Mouse (Mus musculus): Measurements from ENCODE around the gene Fcer1g.

The Fcer1g gene

DNA sequence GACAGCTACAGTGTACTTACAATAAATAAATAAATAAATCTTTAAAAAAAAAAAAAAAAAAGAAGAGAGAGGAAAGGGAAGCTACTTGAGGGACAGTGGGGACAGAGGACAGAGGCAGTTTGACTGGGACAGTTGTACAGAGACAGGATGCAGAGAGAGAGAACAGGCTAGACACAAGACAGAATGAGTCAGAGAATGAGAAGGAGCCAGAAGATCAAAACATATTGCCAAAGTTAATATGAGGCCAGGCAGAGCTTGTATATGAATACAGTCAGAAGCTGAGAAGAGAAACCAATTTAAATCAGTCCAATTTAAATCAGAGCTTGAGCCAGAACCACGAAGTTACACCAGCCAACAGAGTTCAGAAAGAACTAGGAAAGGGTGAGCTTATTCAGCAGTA lies 34.2 kb upstream of the Fcer1g start:
- in situ Hi-C loops (cut with MboI, MseI) = loop anchor here in 1 of 2 experiments (25.0 kb wide), 1 partner anchor 381 kb away; the partner anchor contains the start of genes Dusp12 and Gm26620

DNA sequence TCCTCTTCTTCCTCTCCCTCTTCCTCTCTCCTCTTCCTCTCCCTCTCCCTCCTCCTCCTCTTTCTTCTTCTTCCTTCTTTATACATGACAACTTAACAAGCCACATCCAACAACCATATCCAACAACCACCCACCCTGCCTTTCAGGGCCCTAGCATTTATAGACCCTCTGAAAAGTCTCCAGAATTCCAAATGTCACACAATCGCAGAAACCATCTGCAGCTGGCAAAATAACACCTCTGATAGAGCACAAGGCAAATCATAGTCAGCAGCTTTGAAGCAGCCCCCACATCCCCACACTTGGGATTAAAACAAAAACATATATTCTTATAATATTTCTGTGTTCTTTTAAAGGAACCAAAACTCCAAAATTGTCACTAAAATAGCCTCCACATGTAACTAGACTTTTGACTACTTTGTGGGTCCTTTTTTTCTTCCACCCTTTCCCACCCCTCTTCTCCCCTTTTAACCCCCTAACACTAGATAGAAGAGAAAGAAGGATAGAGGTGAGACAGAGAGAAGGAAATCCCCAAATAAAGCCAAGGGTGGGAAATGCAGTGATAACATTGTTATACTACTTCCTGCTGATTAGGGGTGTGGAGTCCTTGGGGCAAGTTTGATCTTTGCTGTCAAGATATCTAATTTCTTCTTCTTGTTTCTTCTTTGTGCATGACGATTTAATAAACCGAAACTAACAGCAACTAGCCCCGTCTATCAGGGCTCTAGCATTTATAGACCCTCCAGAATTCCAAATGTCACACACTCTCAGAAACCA lies 32.0 kb upstream of the Fcer1g start:
- in situ Hi-C loops (cut with MboI, MseI) = loop anchor here in 1 of 2 experiments (25.0 kb wide), 1 partner anchor 379 kb away; the partner anchor contains the start of genes Dusp12 and Gm26620

DNA sequence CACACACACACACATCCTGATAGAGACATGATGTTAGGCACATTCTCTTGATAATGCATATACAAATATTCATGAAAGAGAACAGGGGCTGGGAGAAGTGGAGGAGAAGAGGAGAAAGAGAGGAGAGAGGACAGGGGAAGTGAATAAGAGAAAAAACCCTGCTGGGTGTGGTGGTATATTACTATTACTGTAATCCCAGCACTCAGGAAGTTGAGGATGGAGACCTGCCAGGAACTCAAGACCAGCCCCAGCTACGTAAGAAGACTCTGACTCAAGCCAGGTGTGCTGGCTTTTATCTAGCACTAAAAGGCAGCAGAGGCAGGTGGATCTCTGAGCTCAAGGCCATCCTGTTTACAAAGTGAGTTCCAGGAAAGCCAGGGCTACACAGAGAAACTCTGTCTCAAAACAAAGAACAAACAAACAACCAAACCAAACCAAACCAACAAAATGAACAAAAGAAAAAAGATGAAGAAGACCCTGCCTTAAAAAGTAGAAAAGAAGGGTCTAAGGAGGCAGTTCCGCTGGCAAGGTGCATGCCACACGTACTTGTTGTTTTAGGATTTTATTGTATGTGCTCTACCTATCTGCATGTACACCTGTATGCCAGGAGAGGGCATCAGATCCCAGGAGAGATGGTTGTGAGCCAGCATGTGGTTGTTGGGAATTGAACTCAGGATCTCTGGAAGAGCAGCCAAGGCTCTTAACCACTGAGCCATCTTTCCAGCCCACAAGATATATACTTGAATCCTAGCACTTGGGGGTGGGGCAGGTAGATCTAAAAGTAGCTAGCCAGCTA lies 29.7 kb upstream of the Fcer1g start:
- in situ Hi-C loops (cut with MboI, MseI) = loop anchor here in 1 of 2 experiments (25.0 kb wide), 1 partner anchor 377 kb away; the partner anchor contains the start of genes Dusp12 and Gm26620

DNA sequence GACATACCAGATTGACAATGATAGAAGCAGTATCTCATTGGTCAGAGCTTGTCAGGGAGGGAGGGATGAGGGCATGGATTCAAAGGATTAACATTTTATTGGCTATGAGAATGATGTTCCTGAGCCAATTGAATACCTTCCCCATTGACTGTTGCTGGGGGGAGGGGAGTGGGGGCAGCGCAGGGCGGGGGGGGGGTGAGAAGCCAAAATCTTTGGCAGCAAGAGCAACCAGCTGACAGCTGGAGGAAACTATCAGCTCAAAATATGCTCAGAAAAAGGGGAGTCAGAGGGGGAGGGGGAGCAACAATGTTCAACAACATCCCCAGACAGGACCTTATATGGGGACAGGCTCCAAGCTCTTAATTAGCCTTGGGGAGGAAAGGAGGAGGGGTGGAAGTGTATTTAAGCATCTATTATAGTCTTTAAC lies 29.0 kb upstream of the Fcer1g start:
- in situ Hi-C loops (cut with MboI, MseI) = loop anchor here in 1 of 2 experiments (25.0 kb wide), 1 partner anchor 376 kb away; the partner anchor contains the start of genes Dusp12 and Gm26620

DNA sequence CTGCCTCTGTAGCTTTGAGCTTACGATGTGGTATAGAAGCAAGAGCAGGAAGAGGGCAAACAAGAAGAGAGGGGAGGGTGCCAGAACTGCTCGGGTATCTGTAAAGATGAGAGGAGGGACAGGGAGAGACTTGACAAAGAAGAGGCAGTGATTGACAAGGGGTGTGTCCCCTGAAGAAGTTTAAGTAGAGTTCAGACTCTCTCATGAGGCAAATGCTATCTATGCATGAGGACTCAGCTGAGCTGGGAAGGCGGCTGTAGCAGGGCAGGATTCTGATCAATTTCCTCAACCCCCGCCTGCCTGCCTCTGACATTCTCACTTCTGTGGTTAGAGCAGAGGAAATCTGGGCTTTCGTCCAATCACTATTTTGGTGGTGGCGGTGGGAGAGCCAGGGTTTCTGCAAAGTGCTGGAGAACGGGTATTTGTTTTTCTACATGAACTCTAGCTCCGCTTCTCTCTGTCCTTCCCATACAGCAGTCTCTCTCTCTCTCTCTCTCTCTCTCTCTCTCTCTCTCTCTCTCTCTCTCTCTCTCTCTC lies 28.5 kb upstream of the Fcer1g start:
- in situ Hi-C loops (cut with MboI, MseI) = loop anchor here in 1 of 2 experiments (25.0 kb wide), 1 partner anchor 375 kb away; the partner anchor contains the start of genes Dusp12 and Gm26620

DNA sequence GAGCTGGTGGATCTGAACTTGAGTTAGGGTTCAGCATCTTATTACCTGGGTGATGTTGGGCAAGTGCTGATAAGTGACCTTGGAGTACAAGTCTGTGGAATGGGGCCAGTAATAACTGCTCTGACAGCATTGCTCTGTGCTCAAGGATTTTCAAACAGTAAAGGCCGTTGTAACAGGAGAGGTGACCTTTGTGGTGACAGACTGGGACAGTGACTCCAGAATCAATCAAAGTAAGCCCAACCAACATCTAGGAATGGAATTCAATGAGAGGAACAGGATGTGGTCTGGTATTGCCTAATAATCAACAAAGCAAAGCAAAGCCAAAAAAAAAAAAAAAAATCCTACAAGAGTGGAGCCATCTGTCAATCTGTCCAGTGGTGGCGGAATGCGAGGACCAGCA lies 26.2 kb upstream of the Fcer1g start:
- in situ Hi-C loops (cut with MboI, MseI) = loop anchor here in 1 of 2 experiments (25.0 kb wide), 1 partner anchor 373 kb away; the partner anchor contains the start of genes Dusp12 and Gm26620

DNA sequence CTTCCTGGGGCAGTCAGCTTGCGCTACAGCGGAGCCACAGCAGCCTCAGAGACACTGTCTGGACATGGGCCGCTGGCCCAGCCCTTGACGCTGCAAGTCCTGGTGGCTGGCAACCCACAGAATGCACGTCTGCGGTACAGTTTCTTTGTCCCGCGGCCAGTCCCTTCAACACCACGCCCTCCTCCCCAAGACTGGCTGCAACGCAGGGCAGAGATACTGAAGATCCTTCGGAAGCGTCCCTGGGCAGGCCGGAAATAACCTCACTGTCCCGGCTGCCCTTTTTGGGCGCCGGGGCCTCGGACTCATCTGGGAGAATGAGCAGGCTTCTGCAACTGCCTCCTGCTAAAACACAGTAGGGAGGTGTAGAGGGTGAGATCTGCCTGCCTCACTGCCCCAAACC lies 24.8 kb upstream of the Fcer1g start:
- in situ Hi-C loops (cut with MboI, MseI) = loop anchor here in 1 of 2 experiments (10.0 to 25.0 kb wide), 2 partner anchors 144 to 372 kb away; partner anchors contain the start of genes Cfap126, Dusp12 and Gm26620

DNA sequence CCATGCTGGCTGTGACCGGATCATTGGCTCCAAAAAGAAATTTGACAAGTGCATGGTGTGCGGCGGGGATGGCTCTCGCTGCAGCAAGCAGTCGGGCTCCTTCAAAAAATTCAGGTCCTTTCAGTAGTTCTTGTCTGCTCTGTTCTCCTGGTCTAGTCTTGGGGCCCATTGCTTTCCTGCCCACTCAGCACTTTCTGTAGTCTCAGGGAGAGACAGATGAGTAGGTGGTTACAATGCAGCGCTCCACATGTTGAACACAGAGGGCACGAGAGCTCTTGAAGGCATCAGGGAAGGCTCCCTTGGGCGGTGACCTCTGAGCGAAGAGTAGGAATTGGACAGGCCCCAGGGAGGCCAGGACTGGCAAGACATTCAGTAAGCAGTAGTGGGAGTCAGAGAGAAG lies 23.6 kb upstream of the Fcer1g start:
- in situ Hi-C loops (cut with MboI, MseI) = loop anchor here in 1 of 2 experiments (10.0 to 25.0 kb wide), 2 partner anchors 143 to 370 kb away; partner anchors contain the start of genes Cfap126, Dusp12 and Gm26620

DNA sequence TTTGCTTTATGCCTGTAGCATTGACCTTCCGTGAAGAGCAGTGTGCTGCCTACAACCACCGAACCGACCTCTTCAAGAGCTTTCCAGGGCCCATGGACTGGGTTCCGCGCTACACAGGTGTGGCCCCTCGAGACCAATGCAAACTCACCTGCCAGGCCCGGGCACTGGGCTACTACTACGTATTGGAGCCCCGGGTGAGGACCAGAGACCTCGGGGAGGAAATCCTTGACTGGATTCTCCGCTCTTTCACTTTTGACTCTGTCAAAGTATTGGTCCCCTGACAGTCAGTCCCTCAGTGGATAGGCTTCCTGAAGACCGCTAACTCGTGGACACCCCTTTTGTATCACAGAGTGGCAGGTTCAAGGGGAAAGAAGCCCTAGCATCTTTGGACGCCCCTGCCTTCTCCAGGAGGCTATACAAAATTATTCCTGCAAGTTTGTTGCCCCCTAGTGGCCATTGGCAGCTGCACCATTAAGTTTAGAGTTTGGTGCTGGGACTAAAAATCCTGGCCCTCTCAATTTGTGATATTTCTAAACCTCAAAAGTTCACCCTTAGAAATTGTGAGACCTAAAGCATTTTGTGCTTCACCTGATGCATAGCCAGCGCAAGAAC lies 22.9 kb upstream of the Fcer1g start:
- in situ Hi-C loops (cut with MboI, MseI) = loop anchor here in 1 of 2 experiments (10.0 to 25.0 kb wide), 2 partner anchors 142 to 370 kb away; partner anchors contain the start of genes Cfap126, Dusp12 and Gm26620

DNA sequence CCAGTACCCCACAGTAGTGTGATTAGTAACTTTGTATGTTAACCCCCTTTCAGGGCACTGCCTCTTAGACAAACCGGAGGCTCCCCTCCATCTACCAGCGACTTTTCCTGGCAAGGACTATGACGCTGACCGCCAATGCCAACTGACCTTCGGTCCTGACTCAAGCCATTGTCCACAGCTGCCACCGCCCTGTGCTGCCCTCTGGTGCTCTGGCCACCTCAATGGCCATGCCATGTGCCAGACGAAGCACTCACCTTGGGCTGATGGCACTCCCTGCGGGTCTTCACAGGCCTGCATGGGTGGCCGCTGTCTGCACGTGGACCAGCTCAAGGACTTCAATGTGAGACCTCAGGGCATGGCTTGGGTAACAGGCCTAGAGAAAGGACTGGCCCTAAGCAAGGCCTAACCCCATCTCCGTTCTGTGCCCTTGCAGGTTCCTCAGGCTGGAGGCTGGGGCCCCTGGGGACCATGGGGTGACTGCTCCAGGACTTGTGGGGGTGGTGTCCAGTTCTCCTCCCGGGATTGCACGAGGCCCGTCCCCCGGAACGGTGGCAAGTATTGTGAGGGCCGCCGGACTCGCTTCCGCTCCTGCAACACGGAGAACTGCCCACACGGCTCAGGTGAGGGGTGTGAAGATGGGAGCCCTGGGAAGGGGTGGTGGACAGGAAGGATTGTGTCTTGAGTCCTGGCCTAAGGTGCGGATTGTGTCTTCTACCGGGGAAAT lies 22.1 kb upstream of the Fcer1g start:
- in situ Hi-C loops (cut with MboI, MseI) = loop anchor here in 1 of 2 experiments (10.0 to 25.0 kb wide), 2 partner anchors 141 to 369 kb away; partner anchors contain the start of genes Cfap126, Dusp12 and Gm26620

DNA sequence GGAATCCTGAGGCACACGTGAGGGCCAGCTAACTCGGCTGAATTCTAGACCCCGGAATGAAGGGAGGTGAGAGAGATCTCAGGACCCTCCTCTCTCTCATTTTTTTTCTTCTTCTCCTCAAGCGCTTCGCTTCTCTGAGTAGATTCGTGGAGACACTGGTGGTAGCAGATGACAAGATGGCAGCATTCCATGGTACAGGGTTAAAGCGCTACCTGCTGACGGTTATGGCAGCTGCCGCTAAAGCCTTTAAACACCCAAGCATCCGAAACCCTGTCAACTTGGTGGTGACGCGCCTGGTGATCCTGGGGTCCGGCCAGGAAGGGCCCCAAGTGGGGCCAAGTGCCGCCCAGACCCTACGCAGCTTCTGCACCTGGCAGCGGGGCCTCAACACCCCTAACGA lies 18.2 kb upstream of the Fcer1g start:
- in situ Hi-C loops (cut with MboI, MseI) = loop anchor here in 1 of 2 experiments (10.0 to 25.0 kb wide), 2 partner anchors 138 to 365 kb away; partner anchors contain the start of genes Cfap126, Dusp12 and Gm26620

DNA sequence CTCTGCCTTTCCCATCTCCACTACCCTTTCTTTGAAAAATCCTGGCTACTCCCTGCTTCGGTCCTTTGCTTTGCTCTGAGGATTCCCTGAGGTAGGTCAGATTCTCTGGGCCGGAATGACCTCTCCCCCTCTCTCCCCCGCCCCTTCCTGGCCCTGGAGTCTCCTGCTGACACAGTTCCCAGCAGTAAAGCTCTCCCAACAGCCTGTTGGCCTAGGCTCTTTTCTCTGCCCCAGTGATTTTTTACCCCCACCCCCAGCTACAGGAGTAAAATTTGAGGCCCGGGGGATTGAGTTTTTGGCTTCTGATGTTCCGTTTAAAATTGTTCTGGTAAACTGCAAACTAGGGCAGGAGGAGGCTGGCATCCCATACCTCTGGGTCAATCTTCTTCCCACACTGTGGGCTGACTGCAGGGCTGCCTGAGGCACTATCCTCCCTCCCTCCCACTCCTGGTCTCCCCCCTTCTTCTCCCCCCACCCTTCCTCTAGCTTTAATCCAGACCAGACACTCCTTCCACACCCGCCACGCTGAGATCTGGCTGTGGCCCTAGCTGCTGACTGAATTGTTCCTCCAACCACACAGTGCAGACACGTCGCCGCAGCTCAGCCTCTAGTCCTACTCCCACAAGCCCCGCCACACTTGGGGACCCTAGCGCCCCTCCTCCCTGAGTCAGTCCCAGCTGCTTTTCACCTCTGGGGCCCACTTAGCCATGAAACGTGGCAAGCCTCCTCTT lies 17.6 kb upstream of the Fcer1g start:
- in situ Hi-C loops (cut with MboI, MseI) = loop anchor here in 1 of 2 experiments (10.0 to 25.0 kb wide), 2 partner anchors 137 to 364 kb away; partner anchors contain the start of genes Cfap126, Dusp12 and Gm26620

DNA sequence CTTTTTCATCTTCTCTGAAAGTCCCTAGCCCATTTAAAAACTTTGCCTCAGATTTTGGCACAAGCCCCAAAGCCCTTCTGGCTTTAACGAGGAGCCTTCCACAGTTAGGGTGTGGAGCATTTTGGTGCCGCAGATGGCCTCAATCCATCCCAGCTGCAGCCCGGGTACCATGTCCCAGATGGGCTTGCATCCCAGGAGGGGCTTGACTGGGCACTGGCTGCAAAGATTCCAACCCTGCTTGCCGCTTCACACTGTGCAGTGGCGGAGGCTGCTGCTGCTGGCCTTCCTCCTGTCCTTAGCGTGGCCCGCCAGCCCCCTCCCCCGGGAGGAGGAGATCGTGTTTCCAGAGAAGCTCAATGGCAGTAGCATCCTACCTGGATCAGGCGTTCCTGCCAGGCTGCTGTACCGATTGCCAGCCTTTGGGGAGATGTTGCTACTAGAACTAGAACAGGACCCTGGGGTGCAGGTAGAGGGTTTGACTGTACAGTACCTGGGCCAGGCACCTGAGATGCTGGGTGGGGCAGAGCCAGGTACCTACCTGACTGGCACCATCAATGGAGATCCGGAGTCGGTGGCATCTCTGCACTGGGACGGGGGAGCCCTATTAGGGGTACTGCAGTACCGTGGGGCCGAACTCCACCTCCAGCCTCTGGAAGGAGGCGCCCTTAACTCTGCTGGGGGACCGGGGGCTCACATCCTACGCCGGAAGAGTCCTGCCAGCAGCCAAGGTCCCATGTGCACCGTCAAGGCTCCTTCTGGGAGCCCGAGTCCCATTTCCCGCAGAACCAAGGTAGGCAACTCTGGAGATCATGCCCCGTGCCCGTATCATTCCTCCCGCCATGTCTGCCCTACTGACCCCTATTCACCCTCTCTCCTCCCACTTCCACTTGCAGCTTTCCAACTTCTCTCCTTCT lies 16.8 kb upstream of the Fcer1g start, which contains the start of gene Ndufs2:
Gene Ndufs2, minus strand, starts transcription at position 709 of the 914 bp plus-strand sequence.
- in situ Hi-C loops (cut with MboI, MseI) = loop anchor here in 1 of 2 experiments (10.0 to 25.0 kb wide), 2 partner anchors 136 to 364 kb away; partner anchors contain the start of genes Cfap126, Dusp12 and Gm26620

DNA sequence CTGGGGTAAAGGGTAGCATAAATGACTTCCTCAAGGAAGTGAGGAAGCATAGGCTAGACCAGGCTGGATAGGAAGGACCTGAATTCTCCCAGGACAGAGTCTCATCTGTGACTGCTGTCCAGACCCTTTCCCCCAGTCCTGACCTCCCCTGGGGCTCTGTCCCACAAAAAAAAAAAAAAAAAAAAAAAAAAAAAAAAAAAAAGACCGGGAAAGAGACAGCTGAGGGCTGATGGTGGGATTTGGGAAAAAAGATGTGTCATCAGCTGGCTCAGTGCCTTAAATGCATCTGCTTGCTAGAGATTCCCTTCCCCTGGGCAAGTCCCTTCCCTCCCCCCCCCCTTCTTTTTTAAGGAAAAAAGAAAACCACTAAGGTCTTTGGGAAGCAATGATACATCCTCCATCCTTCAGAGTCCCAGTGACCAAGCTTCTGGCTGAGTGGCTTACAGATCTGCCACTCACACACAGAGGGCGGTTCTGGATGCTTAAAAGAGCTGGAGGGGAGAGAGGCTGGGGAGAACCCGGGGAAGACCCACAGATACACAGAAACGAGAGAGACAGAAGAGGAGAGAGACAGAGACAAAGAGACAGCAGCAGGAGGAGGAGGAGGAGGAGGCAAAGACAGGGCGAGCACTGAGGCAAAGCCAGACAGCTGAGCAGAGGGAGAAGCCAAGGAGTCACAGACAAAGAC lies 15.9 kb upstream of the Fcer1g start, which contains the start of gene Adamts4:
Gene Adamts4, plus strand, starts transcription at position 509 of the 688 bp plus-strand sequence.
- in situ Hi-C loops (cut with MboI, MseI) = loop anchor here in 1 of 2 experiments (10.0 to 25.0 kb wide), 2 partner anchors 135 to 363 kb away; partner anchors contain the start of genes Cfap126, Dusp12 and Gm26620

DNA sequence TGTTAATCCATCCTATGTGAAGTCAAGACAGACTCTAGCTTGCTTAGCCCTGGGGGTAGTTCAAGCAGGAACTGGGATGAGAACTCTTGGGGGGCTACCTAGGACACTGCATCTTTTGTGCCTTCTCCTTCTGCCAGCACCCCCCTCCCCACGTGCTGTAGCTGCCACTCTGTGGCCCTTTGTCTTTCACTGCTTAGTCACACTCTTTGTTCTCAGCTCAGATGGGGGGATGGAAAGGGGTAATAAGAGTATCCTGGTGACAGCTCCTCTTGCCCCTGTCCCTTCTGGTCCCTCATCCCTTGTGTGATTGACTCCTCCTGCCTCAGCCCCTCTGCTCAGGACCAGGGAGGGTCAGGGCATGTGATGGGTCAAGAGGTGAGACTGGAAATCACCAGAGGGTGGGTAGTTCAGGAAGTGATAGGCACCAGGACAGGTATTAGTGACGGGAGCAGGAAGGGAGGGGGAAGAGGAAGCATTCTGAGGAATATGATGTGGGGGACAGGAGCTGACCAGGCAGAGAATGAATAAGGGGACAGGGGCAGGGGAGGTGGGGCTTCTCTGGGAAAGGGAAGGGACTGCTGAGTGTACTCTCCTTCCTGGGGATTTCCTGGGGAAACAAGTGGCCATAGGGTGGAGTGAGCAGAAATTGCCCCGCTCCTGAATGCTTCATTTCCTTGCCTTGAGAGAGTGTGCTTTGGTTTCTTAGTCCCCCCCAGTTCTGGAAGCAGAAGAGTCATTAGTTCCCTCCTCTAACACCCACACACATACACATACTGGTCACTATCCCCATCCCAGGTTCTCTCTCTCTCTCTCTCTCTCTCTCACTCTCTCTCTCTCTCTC lies 14.4 kb upstream of the Fcer1g start:
- in situ Hi-C loops (cut with MboI, MseI) = no loop called here

DNA sequence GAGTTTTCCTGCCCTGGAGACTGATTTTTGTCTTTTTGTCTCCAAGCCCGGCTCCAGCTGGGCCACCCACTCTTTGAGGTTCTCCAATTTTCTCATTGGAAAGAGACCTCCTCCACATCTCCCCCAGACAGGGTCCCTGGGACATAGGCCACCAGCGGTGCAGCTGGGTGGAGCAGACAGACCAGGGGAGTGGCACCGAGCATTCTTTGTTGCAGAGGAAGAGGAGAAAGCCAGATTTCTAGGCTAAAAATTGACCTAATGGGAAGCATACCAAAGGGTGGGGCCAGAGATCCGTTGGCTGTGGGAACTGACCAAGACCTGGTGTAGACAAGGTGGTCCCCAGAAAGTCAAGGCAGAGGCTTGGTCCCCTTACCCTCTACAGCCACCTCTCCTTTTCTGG lies 13.8 kb upstream of the Fcer1g start:
- in situ Hi-C loops (cut with MboI, MseI) = no loop called here

All from T-helper 17 cell (primary cell).